Mouse (Mus musculus): ENCODE results near the gene Arf1. TPM values are rescaled to one million over a fixed set of nuclear protein-coding genes. Genes with fewer than 3 reads are reported as not detected.

Gene Arf1
- polyA plus RNA-seq (2012; ENCODE audit: low replicate concordance), result 169 and 214 TPM in 2 replicates

DNA sequence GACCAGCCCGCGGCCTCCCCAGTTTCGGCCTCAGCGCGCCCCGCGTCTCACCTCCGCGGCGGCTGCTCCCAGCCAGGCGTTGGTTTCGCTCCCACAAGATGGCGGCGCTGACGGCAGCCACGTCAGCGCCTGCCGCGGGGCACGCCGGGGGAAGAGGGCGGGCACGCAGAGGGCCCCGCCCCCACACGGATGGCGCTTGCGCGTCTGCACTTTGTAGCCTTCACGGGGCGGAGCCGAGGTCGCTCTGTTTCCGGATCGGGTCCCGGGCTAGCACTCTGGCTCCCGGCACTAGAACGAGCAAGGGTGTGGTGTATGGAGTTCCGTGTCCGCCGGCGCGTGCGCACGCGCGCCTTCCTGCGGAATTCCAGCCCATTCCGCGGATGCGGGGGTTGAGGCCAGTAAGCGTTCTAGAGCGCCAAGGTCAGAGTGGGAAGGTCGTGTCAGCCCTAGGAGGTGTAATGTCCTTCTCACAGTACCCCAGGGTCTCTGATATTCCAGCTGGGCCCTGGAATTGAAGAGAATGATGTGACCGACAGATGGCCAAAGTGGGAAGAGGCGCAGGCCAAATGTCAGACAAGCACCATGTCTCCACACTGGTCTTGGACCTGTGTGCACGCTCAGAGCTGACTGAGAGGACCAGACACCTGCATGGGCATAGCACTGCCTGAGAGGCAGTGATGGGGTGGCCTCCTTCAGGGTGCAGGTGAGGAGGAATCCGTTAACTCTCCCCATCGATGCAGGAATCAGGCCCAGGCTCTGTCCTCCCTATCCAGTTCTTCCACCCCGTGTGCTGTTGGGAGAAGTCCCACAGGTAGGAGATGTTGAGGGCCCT, at the start of gene Arf1:
Gene Arf1 (minus strand): TSS at position 149 of the 832 bp plus-strand sequence.

DNA sequence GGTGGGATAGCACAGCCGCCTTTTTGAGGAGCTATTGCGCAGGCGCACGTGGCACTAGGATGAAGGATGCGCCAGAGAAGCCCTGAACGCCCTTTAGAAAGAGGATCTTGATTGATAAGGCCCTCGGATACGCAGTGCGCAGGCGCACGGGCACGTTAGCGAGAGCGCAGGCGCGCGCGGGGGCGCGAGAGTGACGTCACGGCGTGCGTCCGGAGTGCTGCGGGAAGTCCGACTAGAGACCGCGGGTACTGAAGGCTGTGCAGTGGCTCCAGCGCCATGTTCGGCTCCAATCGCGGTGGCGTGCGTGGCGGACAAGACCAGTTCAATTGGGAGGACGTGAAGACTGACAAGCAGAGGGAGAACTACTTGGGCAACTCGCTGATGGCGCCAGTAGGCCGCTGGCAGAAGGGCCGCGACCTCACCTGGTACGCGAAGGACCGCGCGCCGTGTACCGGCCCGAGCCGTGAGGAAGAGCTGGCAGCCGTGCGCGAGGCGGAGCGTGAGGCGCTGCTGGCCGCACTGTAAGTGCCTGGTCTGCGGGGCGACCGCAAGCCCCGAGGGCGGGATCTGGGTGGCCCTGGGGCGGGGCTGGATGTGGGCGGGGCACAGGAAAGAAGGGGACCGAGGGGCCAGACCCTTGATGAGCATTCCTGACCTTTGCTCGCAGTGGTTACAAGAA, 19.8 kb downstream of the Arf1 start, which contains the start of gene 2310033P09Rik:
Gene 2310033P09Rik (plus strand): TSS at position 169 of the 679 bp plus-strand sequence.

DNA sequence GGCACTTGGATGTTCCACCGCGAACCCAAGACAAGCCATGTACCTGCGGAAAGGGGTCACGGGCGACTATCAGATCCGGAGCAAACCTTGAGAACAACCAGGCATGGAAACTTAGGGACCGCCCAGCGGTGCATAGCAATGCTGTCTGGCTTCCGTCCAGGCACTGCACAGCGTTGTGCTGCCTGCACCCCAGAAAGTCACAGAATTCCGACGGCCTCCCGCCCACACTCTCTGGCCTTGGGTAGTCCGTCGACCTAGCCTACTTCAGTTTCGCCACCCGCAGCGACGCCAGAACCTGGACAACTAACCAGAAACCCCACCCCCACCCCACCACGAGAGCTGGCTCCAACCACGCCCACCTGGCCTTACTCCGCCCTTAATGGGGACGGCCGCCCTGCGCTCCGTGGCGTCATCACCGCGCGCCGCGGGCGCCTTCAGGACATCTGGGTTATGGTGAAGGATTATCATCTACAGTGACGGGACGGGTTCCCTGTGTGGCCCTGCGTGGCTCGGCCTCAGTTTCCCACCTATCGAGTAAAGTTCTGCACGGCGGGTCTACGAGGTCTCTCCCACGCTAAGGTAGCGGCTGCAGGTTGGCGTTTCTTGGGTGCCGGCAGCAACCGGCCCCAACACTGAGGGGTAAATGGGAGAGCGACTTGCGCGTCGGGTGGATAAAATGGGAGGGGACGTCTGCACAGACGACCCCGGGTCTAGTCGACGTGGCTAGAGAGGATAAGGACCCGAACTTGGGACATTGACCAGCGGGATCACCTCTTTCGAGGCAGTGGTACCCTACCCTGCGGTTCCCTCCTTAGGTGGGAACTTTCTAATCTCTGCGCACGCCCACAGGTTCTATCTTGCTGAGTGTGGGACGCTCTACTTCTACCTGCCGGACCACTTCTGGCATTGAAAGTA, 25.7 kb downstream of the Arf1 start, which contains the start of gene Mrpl55:
Gene Mrpl55 (plus strand): TSS at position 406 of the 915 bp plus-strand sequence.

DNA sequence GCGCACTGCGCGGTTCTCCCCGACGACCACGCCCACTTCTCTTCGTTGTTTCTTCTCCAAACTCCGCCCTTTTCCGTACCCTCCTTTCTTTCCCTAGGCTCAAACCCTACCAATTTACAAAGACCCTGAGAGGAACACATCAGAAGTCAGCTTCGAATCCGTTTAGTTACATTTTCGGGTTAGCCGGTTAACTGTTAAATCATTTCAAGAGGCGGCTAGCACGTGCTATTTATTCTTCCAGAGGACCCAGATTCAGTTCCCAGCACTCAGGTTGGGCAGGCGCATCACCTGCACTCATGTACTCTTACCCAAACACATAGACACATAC, 36.0 kb downstream of the Arf1 start, which contains the start of gene Guk1:
Gene Guk1 (minus strand): TSS at position 154 of the 328 bp plus-strand sequence.

DNA sequence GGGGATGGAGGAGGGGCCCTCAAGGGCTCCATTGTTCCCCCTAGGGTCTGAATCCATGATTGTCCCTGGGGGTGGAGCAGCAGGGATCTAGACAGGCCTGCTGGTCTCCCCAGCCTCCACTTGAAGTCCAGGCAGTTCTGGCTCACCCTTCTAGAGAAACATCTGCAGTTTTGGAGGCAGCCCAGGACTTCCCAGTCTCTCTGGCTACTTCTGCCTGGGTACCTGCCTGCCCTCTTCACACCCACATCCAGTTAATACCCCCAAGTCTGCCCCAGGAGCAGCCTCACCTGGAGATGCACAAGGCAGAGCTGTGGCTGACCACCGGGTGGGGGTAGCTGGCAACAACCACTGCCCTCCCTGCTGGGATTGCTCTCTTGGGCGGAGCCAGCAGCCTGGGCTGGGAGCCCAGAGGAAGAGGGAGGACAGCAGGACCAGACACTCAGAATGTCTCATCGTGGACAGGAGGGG, 45.2 kb downstream of the Arf1 start, which contains the start of gene Gjc2:
Gene Gjc2 (minus strand): TSS at position 350 of the 468 bp plus-strand sequence.

DNA sequence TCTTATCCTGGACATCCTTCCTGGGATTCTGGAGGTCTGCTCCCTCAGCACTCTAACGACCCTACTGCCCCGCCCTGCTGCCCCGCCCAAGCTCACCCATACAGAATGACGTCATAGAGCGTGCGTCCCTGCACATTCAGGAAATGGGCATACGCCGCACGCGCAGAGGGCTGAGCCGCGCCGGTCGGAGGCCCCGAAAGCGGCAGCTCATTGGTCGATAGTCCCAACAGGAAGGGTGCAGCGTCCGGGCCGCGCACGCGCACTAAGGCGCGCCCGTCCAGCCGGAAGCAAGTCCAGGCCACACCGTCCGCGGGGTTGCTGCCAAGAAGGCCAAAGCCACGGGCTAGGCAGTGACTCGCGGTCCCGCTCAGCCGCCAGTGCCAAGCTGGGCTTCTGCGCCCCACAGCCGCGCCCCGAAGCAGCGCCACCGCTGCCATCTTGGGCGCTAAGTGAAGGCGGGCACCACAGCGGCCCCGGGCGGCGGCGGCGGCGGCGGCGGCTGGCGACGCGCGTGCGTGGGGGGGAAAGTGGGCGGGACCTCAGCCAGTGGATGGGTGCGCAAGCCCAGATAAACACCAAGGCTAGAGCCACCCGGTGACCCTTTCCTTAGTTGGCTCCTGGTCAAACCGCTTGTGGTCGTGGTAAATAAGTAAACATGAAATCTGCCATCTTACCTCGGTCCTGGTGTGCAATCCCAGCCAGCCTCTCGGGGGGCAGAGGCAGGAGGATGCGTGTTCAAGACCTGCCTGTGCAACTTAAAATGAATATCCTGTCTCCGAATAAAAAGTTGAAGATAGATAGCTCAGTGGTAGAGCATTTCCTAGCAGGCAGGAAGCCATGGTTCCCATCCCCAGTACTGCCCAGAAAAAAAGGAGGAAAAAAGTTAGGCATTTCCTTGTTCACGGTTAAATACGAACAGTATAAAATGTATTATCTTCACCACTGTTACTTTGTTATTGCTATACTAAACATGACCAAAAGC, 64.5 kb downstream of the Arf1 start, which contains the start of gene Iba57:
Gene Iba57 (minus strand): TSS at position 485 of the 982 bp plus-strand sequence.

Other genes starting within 250 kb of the Arf1 start
- 0.40 and 1.8 TPM in 2 replicates for gene Obscn, start 91.9 kb downstream of the Arf1 start, polyA plus RNA-seq (2012; ENCODE audit: low replicate concordance)
- 4.8 and 7.4 TPM in 2 replicates for gene Iba57, start 64.5 kb downstream of the Arf1 start, polyA plus RNA-seq (2012; ENCODE audit: low replicate concordance)
- gene Gjc2, start 45.1 kb downstream of the Arf1 start, polyA plus RNA-seq (2012; ENCODE audit: low replicate concordance), result 0.08 and 0.10 TPM in 2 replicates
- gene Guk1, start 36.1 kb downstream of the Arf1 start, polyA plus RNA-seq (2012; ENCODE audit: low replicate concordance), result 25.8 and 30.4 TPM in 2 replicates
- gene Mrpl55, start 25.8 kb downstream of the Arf1 start, polyA plus RNA-seq (2012; ENCODE audit: low replicate concordance), result 12.2 and 19.9 TPM in 2 replicates
- gene 2310033P09Rik, start 19.9 kb downstream of the Arf1 start, polyA plus RNA-seq (2012; ENCODE audit: low replicate concordance), result 39.0 and 41.5 TPM in 2 replicates
- gene Wnt3a, start 62.5 kb upstream of the Arf1 start, polyA plus RNA-seq (2012; ENCODE audit: low replicate concordance), result not detected in 2 replicates
- gene Wnt9a, start 78.7 kb upstream of the Arf1 start, polyA plus RNA-seq (2012; ENCODE audit: low replicate concordance), result 0.08 and 0.16 TPM in 2 replicates
- gene Prss38, start 147.4 kb upstream of the Arf1 start, polyA plus RNA-seq (2012; ENCODE audit: low replicate concordance), result not detected in 2 replicates
- 7.4 and 11.1 TPM in 2 replicates for gene Jmjd4, start 221.8 kb upstream of the Arf1 start, polyA plus RNA-seq (2012; ENCODE audit: low replicate concordance)
- 2.5 and 6.5 TPM in 2 replicates for gene Snap47, start 222.9 kb upstream of the Arf1 start, polyA plus RNA-seq (2012; ENCODE audit: low replicate concordance)
- gene Zfp867, start 244.2 kb upstream of the Arf1 start, polyA plus RNA-seq (2012; ENCODE audit: low replicate concordance), result 0.21 TPM in 1 of 2 replicates, not detected in the other